Mouse (Mus musculus) limb, embryonic 11.5 days (tissue): ENCODE results near the gene Ppargc1a. TPM values are rescaled to one million over a fixed set of nuclear protein-coding genes. Genes with fewer than 3 reads are reported as not detected.
A peak's percentile ranks its signal among the peaks of the same experiment; 100 is the strongest.

ENCODE experiments used
- ATAC-seq: fragments of 200-750 bp; cut with Nextera tagmentation; 2 replicates; pipeline ENCODE4 v1.8.0; 2017; ENCODE audit warnings: low read depth; ENCODE audit not compliant: insufficient number of reproducible peaks, low FRiP score, low TSS enrichment
- DNase-seq: peaks from one replicate; pipeline ENCODE4 v3.0.0-alpha.2; 2015; ENCODE audit warnings: low spot score
- H3K27ac ChIP-seq: fragments of 300-500 bp; sonication (generic); replicated peaks from 2 replicates; pipeline ENCODE4 v1.5.1; 2014; ENCODE audit warnings: low read depth, mild to moderate bottlenecking, low read length
- H3K27me3 ChIP-seq: fragments of 300-500 bp; sonication (generic); 2 replicates; pipeline ENCODE4 v1.6.1; 2014; ENCODE audit warnings: mild to moderate bottlenecking, low read length, mixed read lengths; ENCODE audit not compliant: control insufficient read depth, insufficient read depth
- H3K36me3 ChIP-seq: fragments of 300-500 bp; sonication (generic); 2 replicates; pipeline ENCODE4 v1.6.1; 2014; ENCODE audit warnings: mild to moderate bottlenecking, low read length, moderate library complexity, mixed read lengths; ENCODE audit not compliant: control insufficient read depth, insufficient read depth
- H3K4me1 ChIP-seq: fragments of 300-500 bp; sonication (generic); 2 replicates; pipeline ENCODE4 v1.6.1; 2014; ENCODE audit warnings: low read length, mixed read lengths; ENCODE audit not compliant: control insufficient read depth, insufficient read depth
- H3K4me2 ChIP-seq: fragments of 300-500 bp; sonication (generic); 2 replicates; pipeline ENCODE4 v1.6.1; 2014; ENCODE audit warnings: low read depth, mild to moderate bottlenecking, moderate library complexity; ENCODE audit not compliant: severe bottlenecking
- H3K4me3 ChIP-seq: fragments of 300-500 bp; sonication (generic); 2 replicates; pipeline ENCODE4 v1.5.1; 2014; ENCODE audit warnings: low read depth, low read length
- H3K9ac ChIP-seq: fragments of 300-500 bp; sonication (generic); 2 replicates; pipeline ENCODE4 v1.6.1; 2014; ENCODE audit warnings: mild to moderate bottlenecking, low read length
- H3K9me3 ChIP-seq: fragments of 300-500 bp; sonication (generic); 2 replicates; pipeline ENCODE4 v1.6.1; 2016; ENCODE audit warnings: low read length; ENCODE audit not compliant: control insufficient read depth
- WGBS: fragments of 180-500 bp; shearing (Covaris S2); extraction: QIAGEN DNeasy Blood & Tissue Kit; methylation state at CpG from one replicate; pipeline ENCODE4 v1.1.7; 2014; 5-methylcytosine and 5-hydroxymethylcytosine counted together
- polyA plus RNA-seq: library from polyadenylated mRNA; unstranded; fragments of >200 nt; fragmentation: Nextera tagmentation; extraction: Ambion mirVana; gene quantifications from 2 replicates; pipeline ENCODE4 v1.2.1, GENCODE M21; 2014

The Ppargc1a gene
- 6.4 and 7.4 TPM in 2 replicates for polyA plus RNA-seq

- H3K9ac ChIP-seq: no peak within 1 kb of the TSS
- DNase-seq: no peak
- no peaks in the 10 kb centered on the region for H3K9me3 ChIP-seq
- H3K27ac ChIP-seq: no peak within 1 kb of the TSS
- WGBS: 63% methylated on average over 6 of the region's 6 CpGs
- no peaks in the 10 kb centered on the region for H3K4me1 ChIP-seq
- H3K4me2 ChIP-seq: no peak within 1 kb of the TSS
- no peaks in the 10 kb centered on the region for H3K27me3 ChIP-seq
- H3K36me3 ChIP-seq: no peaks in the 10 kb centered on the region
- no peak within 1 kb of the TSS for H3K4me3 ChIP-seq
- 0 out of 2 replicates have a peak, but pooled peaks have one; percentile 39 for ATAC-seq
Observed at GRCm38 (mm10) chr5:51567659-51568058, at the start of gene Ppargc1a. Gene Ppargc1a (minus strand): TSS chr5:51567726.

- H3K27ac ChIP-seq: no peak overlapping the region
Observed at GRCm38 (mm10) chr5:51616877-51617276, 49.4 kb upstream of the Ppargc1a start.

GRCm38 (mm10) chr5:51612049-51612448, 44.5 kb upstream of the Ppargc1a start:
- no peak for DNase-seq
- Histone ChIP-seq H3K9ac (no peak overlapping the region), H3K27ac (no peak overlapping the region), H3K27me3 (no peaks in the 10 kb centered on the region), H3K36me3 (no peaks in the 10 kb centered on the region), H3K9me3 (no peaks in the 10 kb centered on the region), H3K4me2 (no peak overlapping the region), H3K4me1 (no peaks in the 10 kb centered on the region), H3K4me3 (no peak overlapping the region)
- no peak for ATAC-seq
- WGBS: 90% methylated on average over 4 of the region's 4 CpGs

More at GRCm38 (mm10) chr5:51616877-51617276, 49.4 kb upstream of the Ppargc1a start:
- 80% methylated on average over 1 of the region's 1 CpGs for WGBS
- Histone ChIP-seq H3K9ac (no peak overlapping the region), H3K9me3 (no peaks in the 10 kb centered on the region), H3K4me1 (no peaks in the 10 kb centered on the region), H3K4me3 (no peak overlapping the region), H3K27me3 (no peaks in the 10 kb centered on the region), H3K36me3 (no peaks in the 10 kb centered on the region), H3K4me2 (no peak overlapping the region)
- no peak for ATAC-seq
- DNase-seq: no peak

- no peak for ATAC-seq
Observed at GRCm38 (mm10) chr5:51607686-51608480, 40.4 kb upstream of the Ppargc1a start.

GRCm38 (mm10) chr5:51599549-51599948, 32.0 kb upstream of the Ppargc1a start:
- ATAC-seq: no peak
- DNase-seq: no peak
- Histone ChIP-seq H3K9ac (no peak overlapping the region), H3K27me3 (no peaks in the 10 kb centered on the region), H3K36me3 (no peaks in the 10 kb centered on the region), H3K4me2 (no peak overlapping the region), H3K9me3 (no peaks in the 10 kb centered on the region), H3K27ac (no peak overlapping the region), H3K4me3 (no peak overlapping the region), H3K4me1 (no peaks in the 10 kb centered on the region)
- WGBS: 75% methylated on average over 6 of the region's 6 CpGs

More at GRCm38 (mm10) chr5:51607686-51608480, 40.4 kb upstream of the Ppargc1a start:
- H3K27me3 ChIP-seq: no peaks in the 10 kb centered on the region
- H3K4me3 ChIP-seq: no peak overlapping the region
- H3K9me3 ChIP-seq: no peaks in the 10 kb centered on the region
- no peak overlapping the region for H3K4me2 ChIP-seq
- H3K36me3 ChIP-seq: no peaks in the 10 kb centered on the region
- no peak overlapping the region for H3K9ac ChIP-seq
- no peak overlapping the region for H3K27ac ChIP-seq
- no peak for DNase-seq
- 82% methylated on average over 6 of the region's 6 CpGs for WGBS
- H3K4me1 ChIP-seq: no peaks in the 10 kb centered on the region

GRCm38 (mm10) chr5:51595644-51596043, 28.1 kb upstream of the Ppargc1a start:
- Histone ChIP-seq H3K36me3 (no peaks in the 10 kb centered on the region), H3K27me3 (no peaks in the 10 kb centered on the region), H3K9me3 (no peaks in the 10 kb centered on the region), H3K27ac (no peak overlapping the region), H3K9ac (no peak overlapping the region), H3K4me2 (no peak overlapping the region), H3K4me1 (peaks cover 7% of the 10 kb centered on the region), H3K4me3 (no peak overlapping the region)
- DNase-seq: no peak
- 91% methylated on average over 9 of the region's 9 CpGs for WGBS
- no peak for ATAC-seq

- Histone ChIP-seq H3K9me3 (no peaks in the 10 kb centered on the region), H3K4me2 (no peak overlapping the region), H3K36me3 (no peaks in the 10 kb centered on the region), H3K27ac (no peak overlapping the region), H3K27me3 (no peaks in the 10 kb centered on the region), H3K4me1 (peaks cover 7% of the 10 kb centered on the region), H3K4me3 (no peak overlapping the region), H3K9ac (no peak overlapping the region)
- DNase-seq (no peak), ATAC-seq (no peak)
- 42% methylated on average over 5 of the region's 5 CpGs for WGBS
Observed at GRCm38 (mm10) chr5:51592206-51592605, 24.7 kb upstream of the Ppargc1a start.

- no peak overlapping the region for H3K4me3 ChIP-seq
- ATAC-seq (peak; percentile 58; the same call in 1 of the 2 replicates), DNase-seq (peak; percentile 48)
- H3K27me3 ChIP-seq: no peaks in the 10 kb centered on the region
- H3K4me2 ChIP-seq: no peak overlapping the region; the same call in 1 of the 2 replicates
- H3K9me3 ChIP-seq: no peaks in the 10 kb centered on the region
- H3K4me1 ChIP-seq: peaks cover 7% of the 10 kb centered on the region
- H3K27ac ChIP-seq: no peak overlapping the region
- WGBS: 19% methylated on average over 11 of the region's 11 CpGs
- H3K9ac ChIP-seq: no peak overlapping the region
- no peaks in the 10 kb centered on the region for H3K36me3 ChIP-seq
Observed at GRCm38 (mm10) chr5:51591537-51592154, 24.1 kb upstream of the Ppargc1a start.
